Mouse (Mus musculus) embryo, embryonic 9.5 days (tissue): ENCODE data around the gene Crip1.
A peak's percentile ranks its signal among the peaks of the same experiment; 100 is the strongest.

Source experiments
- DNase-seq: peaks from one replicate; pipeline ENCODE4 v3.0.0-alpha.2; 2017; ENCODE audit errors: extremely low spot score

The Crip1 gene

GRCm38 (mm10) chr12:113147481-113147880 is 1.4 kb downstream of the Crip1 start:
- no peak for DNase-seq

- DNase-seq: no peak
Observed at GRCm38 (mm10) chr12:113148381-113149035, 2.4 kb downstream of the Crip1 start.

- DNase-seq: no peak
Observed at GRCm38 (mm10) chr12:113149341-113149740, 3.2 kb downstream of the Crip1 start.

- DNase-seq: no peak
Observed at GRCm38 (mm10) chr12:113149896-113150295, 3.8 kb downstream of the Crip1 start.

GRCm38 (mm10) chr12:113150591-113150990 is 4.5 kb downstream of the Crip1 start:
- no peak for DNase-seq

GRCm38 (mm10) chr12:113151046-113151445 is 4.9 kb downstream of the Crip1 start:
- no peak for DNase-seq

GRCm38 (mm10) chr12:113151661-113152271 is 5.7 kb downstream of the Crip1 start:
- DNase-seq: peak; percentile 70

- no peak for DNase-seq
Observed at GRCm38 (mm10) chr12:113152272-113152661, 6.2 kb downstream of the Crip1 start.

- DNase-seq: no peak
Observed at GRCm38 (mm10) chr12:113152991-113153525, 6.9 kb downstream of the Crip1 start.

GRCm38 (mm10) chr12:113153971-113154370 is 7.9 kb downstream of the Crip1 start:
- DNase-seq: no peak

- DNase-seq: no peak
Observed at GRCm38 (mm10) chr12:113154747-113155075, 8.6 kb downstream of the Crip1 start.

GRCm38 (mm10) chr12:113155076-113155771 is 9.1 kb downstream of the Crip1 start:
- no peak for DNase-seq

GRCm38 (mm10) chr12:113155887-113156539 is 9.9 kb downstream of the Crip1 start, which contains the start of gene Tedc1:
TSS of gene Tedc1 (plus strand) at chr12:113156421.
- DNase-seq: peak; percentile 98

GRCm38 (mm10) chr12:113156540-113156929 is 10.4 kb downstream of the Crip1 start:
- DNase-seq: no peak

- DNase-seq: no peak
Observed at GRCm38 (mm10) chr12:113157002-113157401, 10.9 kb downstream of the Crip1 start.

- DNase-seq: no peak
Observed at GRCm38 (mm10) chr12:113157521-113157920, 11.4 kb downstream of the Crip1 start.

GRCm38 (mm10) chr12:113157971-113158370 is 11.9 kb downstream of the Crip1 start:
- DNase-seq: no peak

GRCm38 (mm10) chr12:113163561-113164006 is 17.5 kb downstream of the Crip1 start:
- DNase-seq: no peak

- no peak for DNase-seq
Observed at GRCm38 (mm10) chr12:113168031-113168536, 22.0 kb downstream of the Crip1 start.

- no peak for DNase-seq
Observed at GRCm38 (mm10) chr12:113176960-113177725, 31.0 kb downstream of the Crip1 start.

GRCm38 (mm10) chr12:113181020-113181419 is 34.9 kb downstream of the Crip1 start:
- no peak for DNase-seq
